Mouse (Mus musculus): Measurements from ENCODE around the gene Uts2r. TPM values are rescaled to one million over a fixed set of nuclear protein-coding genes. Genes with fewer than 3 reads are reported as not detected.
A peak's percentile ranks its signal among the peaks of the same experiment; 100 is the strongest.

Gene Uts2r
- polyA plus RNA-seq, 1 experiment from 2014 or later, result 0.32 TPM

DNA sequence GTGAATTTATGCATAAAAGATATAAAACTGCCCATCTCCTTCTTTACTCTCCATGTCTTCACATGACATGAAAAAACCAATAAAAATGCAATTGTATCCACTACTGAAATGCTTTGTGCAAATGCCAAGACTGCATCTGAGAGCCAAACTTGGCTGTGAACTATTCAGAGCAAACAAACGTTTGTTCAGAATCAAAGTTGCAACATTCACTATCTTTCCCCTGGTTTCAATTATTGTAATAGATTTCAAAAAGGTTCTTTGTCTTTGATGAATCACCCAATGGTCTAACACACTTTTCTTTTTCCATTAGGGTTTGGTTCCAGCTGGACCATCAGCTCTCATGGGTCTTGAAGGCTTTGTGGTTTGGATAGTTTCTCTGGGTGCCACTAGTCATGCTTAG lies 30.5 kb upstream of the Uts2r start:
- Histone ChIP-seq H3K27ac (no peak overlapping the region), H3K4me1 (no peaks in the 10 kb centered on the region), H3K36me3 (no peaks in the 10 kb centered on the region), H3K27me3 (no peaks in the 10 kb centered on the region; the same call in 1 of the 2 replicates), H3K4me3 (no peak overlapping the region), H3K9me3 (replicated peaks) (no peaks in the 10 kb centered on the region), H3K4me2 (replicated peaks) (no peak overlapping the region), H3K9ac (no peak overlapping the region)
- no peak for ATAC-seq (ENCODE audit: low FRiP score)
- WGBS, result 77% methylated on average over 1 of the region's 1 CpGs

DNA sequence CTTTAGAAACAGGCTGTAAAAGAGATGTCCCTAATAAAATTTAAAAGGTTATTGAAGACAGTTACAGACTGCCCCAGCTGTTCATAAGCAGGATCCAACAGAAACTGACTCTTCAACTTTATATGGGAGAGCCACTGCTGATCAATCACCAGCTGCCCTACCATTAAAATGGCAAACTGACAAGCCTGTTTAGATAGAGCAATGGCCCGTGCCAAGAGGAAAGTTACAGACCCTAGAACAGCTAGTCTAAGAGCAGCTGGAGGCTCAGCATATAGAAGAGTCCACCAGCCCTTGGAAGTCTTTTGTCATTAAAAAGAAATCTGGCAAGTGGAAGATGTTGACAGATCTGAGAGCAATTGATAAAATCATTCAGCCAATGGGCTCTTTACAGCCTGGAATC lies 25.5 kb upstream of the Uts2r start:
- Histone ChIP-seq H3K27ac (no peak overlapping the region), H3K4me2 (replicated peaks) (no peak overlapping the region), H3K36me3 (no peaks in the 10 kb centered on the region), H3K9me3 (replicated peaks) (no peaks in the 10 kb centered on the region), H3K4me3 (no peak overlapping the region), H3K27me3 (no peaks in the 10 kb centered on the region), H3K9ac (no peak overlapping the region), H3K4me1 (no peaks in the 10 kb centered on the region)
- ATAC-seq (ENCODE audit: low FRiP score), result no peak
- WGBS, result 59% methylated on average over 1 of the region's 1 CpGs

DNA sequence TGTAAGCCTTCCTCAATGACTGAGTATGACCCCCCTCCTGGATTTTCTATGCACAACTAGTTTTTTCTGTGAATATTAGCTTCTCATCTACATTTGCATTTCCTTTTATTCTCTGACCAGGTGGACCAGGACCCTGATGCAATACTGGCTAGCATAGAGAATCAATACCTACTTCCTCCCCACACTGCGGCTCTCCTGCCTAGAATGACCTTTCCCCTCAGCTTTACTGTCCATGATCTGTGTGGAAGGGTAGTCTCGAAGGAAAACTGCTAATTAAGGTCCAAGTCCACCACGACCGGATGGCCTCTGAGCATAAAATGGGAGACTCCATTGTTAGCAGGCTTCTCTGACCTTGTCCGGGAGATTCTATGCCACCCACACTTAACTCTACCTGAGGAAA lies 22.4 kb upstream of the Uts2r start:
- Histone ChIP-seq H3K36me3 (no peaks in the 10 kb centered on the region), H3K27ac (no peak overlapping the region), H3K27me3 (no peaks in the 10 kb centered on the region), H3K9me3 (replicated peaks) (no peaks in the 10 kb centered on the region), H3K4me1 (no peaks in the 10 kb centered on the region), H3K9ac (no peak overlapping the region), H3K4me2 (replicated peaks) (no peak overlapping the region), H3K4me3 (no peak overlapping the region)
- WGBS, result 88% methylated on average over 5 of the region's 5 CpGs
- no peak for ATAC-seq (ENCODE audit: low FRiP score)

DNA sequence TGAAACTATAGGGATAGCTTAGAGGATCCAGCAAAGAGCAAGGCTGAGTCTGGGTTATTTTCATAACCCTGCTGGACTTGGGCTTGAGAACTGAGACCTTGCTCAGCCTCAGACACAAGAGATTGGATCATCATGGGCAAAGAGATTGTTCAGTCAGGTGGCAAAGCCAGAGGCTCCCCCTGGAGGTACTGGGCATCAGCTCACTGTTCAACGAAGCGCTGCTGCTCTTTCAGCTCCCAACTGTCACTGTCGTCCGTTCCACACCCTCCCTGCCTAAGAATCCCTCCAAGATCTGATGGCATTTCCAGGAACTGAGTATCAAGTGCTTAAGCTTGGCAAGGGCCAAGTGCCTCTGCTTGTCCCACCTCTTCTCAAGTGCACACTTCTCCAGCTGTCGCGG lies 21.3 kb upstream of the Uts2r start:
- 46% methylated on average over 6 of the region's 6 CpGs for WGBS
- H3K9me3 ChIP-seq (replicated peaks), result no peaks in the 10 kb centered on the region
- H3K9ac ChIP-seq, result no peak overlapping the region
- no peaks in the 10 kb centered on the region for H3K4me1 ChIP-seq
- H3K27me3 ChIP-seq, result no peaks in the 10 kb centered on the region
- no peak overlapping the region for H3K27ac ChIP-seq
- H3K36me3 ChIP-seq, result no peaks in the 10 kb centered on the region
- no peak overlapping the region for H3K4me3 ChIP-seq
- no peak for ATAC-seq (ENCODE audit: low FRiP score)
- H3K4me2 ChIP-seq (replicated peaks), result no peak overlapping the region

DNA sequence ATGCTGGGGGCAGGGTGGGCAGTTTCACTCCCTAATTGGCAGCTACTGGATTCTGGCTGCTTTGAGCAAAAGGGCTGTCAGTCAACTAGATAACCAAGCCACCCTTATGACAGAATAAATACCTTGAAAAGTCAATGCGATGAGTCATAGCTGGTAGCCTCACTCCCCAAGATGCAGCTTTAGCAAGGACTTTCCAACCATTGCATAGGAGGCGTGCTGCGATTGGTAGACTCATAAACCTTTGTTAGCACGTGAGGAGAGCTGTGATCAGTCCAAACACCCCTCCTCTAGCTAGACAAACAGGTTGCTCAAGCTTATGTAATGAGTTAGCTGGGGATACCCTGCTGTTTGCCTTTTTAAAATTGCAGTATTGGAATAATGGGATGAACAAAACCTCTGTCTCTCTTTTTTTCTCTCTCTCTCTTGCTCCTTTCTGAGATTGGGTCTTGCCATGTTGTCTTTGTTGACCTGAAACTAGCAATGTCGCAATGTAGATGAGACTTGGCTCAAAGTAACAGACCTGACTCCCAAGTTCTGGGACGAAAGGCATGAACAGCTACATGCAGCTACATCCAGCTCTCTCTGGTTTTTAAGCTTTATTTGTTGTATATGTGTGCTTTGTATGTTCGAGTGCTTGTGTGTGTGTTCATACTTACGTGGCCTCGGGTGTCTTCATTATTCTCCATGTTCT lies 16.6 kb upstream of the Uts2r start:
- H3K27ac ChIP-seq, result no peak overlapping the region
- no peak overlapping the region for H3K4me2 ChIP-seq (replicated peaks)
- no peak overlapping the region for H3K4me3 ChIP-seq
- ATAC-seq (ENCODE audit: low FRiP score), result no peak
- no peaks in the 10 kb centered on the region for H3K9me3 ChIP-seq (replicated peaks)
- WGBS, result 84% methylated on average over 9 of the region's 9 CpGs
- H3K4me1 ChIP-seq, result no peaks in the 10 kb centered on the region
- no peaks in the 10 kb centered on the region for H3K27me3 ChIP-seq
- H3K36me3 ChIP-seq, result no peaks in the 10 kb centered on the region
- H3K9ac ChIP-seq, result no peak overlapping the region

DNA sequence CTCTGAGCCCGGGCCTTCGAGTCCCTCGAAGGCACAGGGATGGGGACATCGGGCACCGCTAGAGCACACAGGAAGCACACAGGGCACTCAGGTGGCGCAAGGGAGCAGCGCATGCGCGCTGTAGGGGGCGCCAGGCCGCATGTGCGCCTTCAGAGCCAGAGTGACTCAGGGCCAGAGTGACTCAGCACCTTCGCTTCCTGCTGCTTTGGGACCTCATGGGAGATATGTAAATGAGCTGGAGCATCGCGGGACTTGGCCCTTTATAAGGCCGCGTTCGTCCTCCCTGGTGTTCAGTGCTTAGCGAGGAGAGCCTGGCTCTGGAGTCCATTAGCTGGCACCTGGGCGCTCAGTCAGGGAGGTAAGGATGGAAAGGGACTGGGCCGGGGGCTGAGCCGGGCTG lies 14.2 kb upstream of the Uts2r start, which contains the start of gene Tex19.1:
Tex19.1 (plus strand) TSS at position 279 of the 400 bp plus-strand sequence.
- 87% methylated on average over 22 of the region's 22 CpGs for WGBS
- no peak within 1 kb of the TSS for H3K27ac ChIP-seq
- H3K9ac ChIP-seq, result no peak within 1 kb of the TSS
- H3K27me3 ChIP-seq, result no peaks in the 10 kb centered on the region
- H3K4me3 ChIP-seq, result no peak within 1 kb of the TSS
- no peaks in the 10 kb centered on the region for H3K9me3 ChIP-seq (replicated peaks)
- ATAC-seq (ENCODE audit: low FRiP score), result no peak
- no peaks in the 10 kb centered on the region for H3K36me3 ChIP-seq
- no peak within 1 kb of the TSS for H3K4me2 ChIP-seq (replicated peaks)
- no peaks in the 10 kb centered on the region for H3K4me1 ChIP-seq

DNA sequence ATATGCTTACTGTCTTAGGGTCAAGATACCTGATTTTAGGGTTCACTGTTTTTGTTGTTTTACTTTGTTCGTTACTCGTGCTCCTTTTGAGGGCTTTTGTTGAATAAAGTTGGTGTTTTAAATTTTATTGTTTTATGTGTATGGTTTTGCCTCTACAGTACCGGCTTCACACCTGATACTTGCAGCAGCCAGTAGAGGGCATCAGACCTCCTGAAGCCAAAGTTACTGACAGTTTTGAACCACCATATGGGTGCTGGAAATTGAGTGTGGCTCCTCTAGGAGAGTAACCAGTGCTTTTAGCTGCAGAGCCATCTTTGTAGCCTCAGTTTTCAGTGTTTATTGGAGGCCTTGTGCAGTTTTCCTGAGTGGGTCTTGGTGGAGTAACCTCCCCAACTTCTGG lies 11.9 kb upstream of the Uts2r start:
- no peaks in the 10 kb centered on the region for H3K9me3 ChIP-seq (replicated peaks)
- no peak overlapping the region for H3K27ac ChIP-seq
- H3K36me3 ChIP-seq, result no peaks in the 10 kb centered on the region
- H3K4me2 ChIP-seq (replicated peaks), result no peak overlapping the region
- WGBS, result 88% methylated on average over 3 of the region's 3 CpGs
- no peak for ATAC-seq (ENCODE audit: low FRiP score)
- no peak overlapping the region for H3K4me3 ChIP-seq
- H3K4me1 ChIP-seq, result no peaks in the 10 kb centered on the region
- H3K9ac ChIP-seq, result no peak overlapping the region
- no peaks in the 10 kb centered on the region for H3K27me3 ChIP-seq

DNA sequence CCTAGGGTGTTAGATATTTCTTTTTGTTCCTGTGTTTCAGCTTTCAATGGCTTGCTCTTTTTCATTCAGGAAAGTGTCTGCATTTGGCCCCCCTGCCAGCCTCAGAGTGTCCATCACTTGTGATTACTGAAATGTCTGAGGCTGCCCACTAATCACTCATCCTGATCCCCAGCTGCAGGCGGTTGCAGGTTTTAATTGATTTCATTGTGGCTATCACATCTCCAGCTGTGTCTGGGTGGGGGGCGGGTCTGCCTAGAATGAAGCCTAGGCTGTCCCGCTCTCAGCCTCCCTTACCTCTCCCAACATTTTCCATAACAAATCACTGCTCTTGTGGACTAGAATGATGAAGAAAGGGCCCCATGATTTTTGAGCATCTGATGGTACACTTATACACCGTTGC lies 5.9 kb upstream of the Uts2r start:
- no peaks in the 10 kb centered on the region for H3K36me3 ChIP-seq
- no peaks in the 10 kb centered on the region for H3K9me3 ChIP-seq (replicated peaks)
- peaks cover 23% of the 10 kb centered on the region for H3K4me1 ChIP-seq
- 17% methylated on average over 4 of the region's 4 CpGs for WGBS
- peaks cover 37% of the 10 kb centered on the region for H3K27me3 ChIP-seq
- H3K4me2 ChIP-seq (replicated peaks), result no peak overlapping the region
- H3K9ac ChIP-seq, result no peak overlapping the region
- peak; percentile 74 for ATAC-seq (ENCODE audit: low FRiP score)
- no peak overlapping the region for H3K4me3 ChIP-seq
- H3K27ac ChIP-seq, result peak overlapping the region; percentile 60

DNA sequence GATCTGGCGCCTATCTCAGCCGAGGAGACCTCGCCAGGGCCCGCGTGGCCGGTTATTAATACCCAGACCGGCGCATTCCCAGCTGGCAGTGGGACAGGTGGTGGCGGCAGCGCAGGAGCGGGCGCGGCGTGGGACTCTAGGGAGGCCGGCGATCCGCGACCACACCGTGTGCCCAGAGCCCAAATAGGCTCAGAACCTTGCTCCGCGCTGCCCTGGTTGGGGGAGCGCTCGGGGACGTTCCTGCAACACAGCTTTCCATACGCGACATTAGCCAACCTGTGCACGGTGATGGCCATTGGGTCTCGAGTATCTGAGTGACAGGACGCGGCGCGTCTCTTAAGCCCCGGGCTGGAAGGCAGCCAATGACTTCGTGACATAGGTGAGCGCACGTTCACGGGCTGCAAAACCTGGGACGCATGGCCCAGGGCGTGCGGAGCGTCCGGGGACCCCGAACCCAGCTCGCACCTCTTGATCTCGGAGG lies 3.6 kb upstream of the Uts2r start:
- peak overlapping the region; percentile 9; the same call in 1 of the 2 replicates for H3K9ac ChIP-seq
- H3K4me3 ChIP-seq, result peak overlapping the region; percentile 33
- H3K36me3 ChIP-seq, result no peaks in the 10 kb centered on the region
- H3K4me1 ChIP-seq, result peaks cover 23% of the 10 kb centered on the region
- peaks cover 37% of the 10 kb centered on the region for H3K27me3 ChIP-seq
- no peaks in the 10 kb centered on the region for H3K9me3 ChIP-seq (replicated peaks)
- ATAC-seq (ENCODE audit: low FRiP score), result peak; percentile 40; the same call in 1 of the 2 replicates
- H3K4me2 ChIP-seq (replicated peaks), result peak overlapping the region; percentile 61
- WGBS, result 2% methylated on average over 45 of the region's 45 CpGs
- H3K27ac ChIP-seq, result no peak overlapping the region

DNA sequence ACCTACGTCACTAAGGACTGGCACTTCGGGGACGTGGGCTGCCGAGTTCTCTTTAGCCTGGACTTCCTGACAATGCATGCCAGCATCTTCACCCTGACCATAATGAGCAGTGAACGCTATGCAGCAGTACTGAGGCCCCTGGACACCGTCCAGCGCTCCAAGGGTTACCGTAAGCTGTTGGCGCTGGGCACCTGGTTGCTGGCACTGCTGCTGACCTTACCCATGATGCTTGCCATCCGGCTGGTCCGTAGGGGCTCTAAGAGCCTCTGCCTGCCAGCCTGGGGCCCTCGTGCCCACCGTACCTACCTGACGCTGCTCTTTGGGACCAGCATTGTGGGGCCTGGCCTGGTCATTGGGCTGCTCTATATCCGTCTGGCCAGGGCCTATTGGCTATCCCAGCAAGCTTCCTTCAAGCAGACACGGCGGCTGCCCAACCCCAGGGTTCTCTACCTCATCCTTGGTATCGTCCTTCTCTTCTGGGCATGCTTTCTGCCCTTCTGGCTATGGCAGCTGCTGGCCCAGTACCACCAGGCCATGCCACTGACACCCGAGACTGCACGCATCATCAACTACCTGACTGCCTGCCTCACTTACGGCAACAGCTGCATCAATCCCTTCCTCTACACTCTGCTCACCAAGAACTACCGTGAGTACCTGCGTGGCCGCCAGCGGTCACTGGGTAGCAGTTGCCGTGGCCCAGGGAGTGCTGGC lies 720 bp downstream of the Uts2r start:
- peaks cover 25% of the 10 kb centered on the region for H3K27me3 ChIP-seq
- ATAC-seq (ENCODE audit: low FRiP score), result no peak
- H3K4me1 ChIP-seq, result peaks cover 11% of the 10 kb centered on the region
- no peak overlapping the region for H3K9ac ChIP-seq
- H3K27ac ChIP-seq, result no peak overlapping the region
- H3K4me2 ChIP-seq (replicated peaks), result no peak overlapping the region
- WGBS, result 93% methylated on average over 26 of the region's 26 CpGs
- no peak overlapping the region for H3K4me3 ChIP-seq
- no peaks in the 10 kb centered on the region for H3K9me3 ChIP-seq (replicated peaks)
- no peaks in the 10 kb centered on the region for H3K36me3 ChIP-seq

DNA sequence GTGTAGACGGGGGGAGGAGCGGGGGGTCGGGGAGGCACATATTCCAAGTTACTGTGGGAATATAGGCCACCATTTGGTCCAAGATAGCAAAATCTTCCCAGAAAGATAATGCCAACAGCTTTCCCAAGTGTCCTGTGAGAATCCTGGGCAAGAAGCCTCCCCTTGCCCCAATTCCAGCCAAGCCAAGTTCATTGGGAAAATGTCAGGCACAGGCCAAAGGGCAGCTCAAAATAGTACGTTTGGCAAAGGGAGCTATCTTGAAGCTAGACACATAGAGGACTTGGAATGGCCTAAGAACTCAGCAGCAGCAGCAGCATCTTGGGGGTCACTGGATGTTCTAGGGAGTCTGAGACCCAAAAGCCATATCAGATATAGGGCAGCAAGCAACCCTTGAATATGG lies 3.7 kb downstream of the Uts2r start:
- no peak for ATAC-seq (ENCODE audit: low FRiP score)
- H3K4me3 ChIP-seq, result no peak overlapping the region
- no peak overlapping the region for H3K27ac ChIP-seq
- H3K9ac ChIP-seq, result no peak overlapping the region
- no peaks in the 10 kb centered on the region for H3K36me3 ChIP-seq
- no peaks in the 10 kb centered on the region for H3K27me3 ChIP-seq
- H3K4me1 ChIP-seq, result no peaks in the 10 kb centered on the region
- no peak overlapping the region for H3K4me2 ChIP-seq (replicated peaks)
- no peaks in the 10 kb centered on the region for H3K9me3 ChIP-seq (replicated peaks)
- 88% methylated on average over 4 of the region's 4 CpGs for WGBS

DNA sequence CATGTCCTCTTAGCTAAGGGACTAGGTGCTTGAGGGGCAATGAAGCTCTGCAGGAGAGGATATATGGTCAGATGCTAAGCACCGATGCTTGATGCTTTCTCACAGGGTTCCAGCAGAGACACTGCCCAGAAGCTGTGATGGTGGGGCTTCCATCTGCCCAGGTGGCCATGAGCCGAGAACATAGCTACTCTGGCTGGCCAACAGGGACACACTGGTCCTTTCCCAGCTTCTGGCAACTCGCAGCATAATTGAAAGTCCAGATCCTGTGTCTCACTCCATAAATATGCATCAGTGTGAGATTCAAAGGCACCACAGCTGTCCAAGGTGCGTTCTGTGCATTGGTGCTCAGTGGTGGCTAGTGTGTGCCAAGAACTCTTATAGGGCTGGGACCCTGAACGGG lies 13.1 kb downstream of the Uts2r start:
- Histone ChIP-seq H3K36me3 (0 out of 2 replicates have a peak, but pooled peaks cover 2% of the 10 kb centered on the region), H3K27ac (no peak overlapping the region), H3K4me1 (peaks cover 19% of the 10 kb centered on the region), H3K9ac (no peak overlapping the region), H3K4me2 (replicated peaks) (no peak overlapping the region), H3K4me3 (no peak overlapping the region), H3K9me3 (replicated peaks) (no peaks in the 10 kb centered on the region), H3K27me3 (no peaks in the 10 kb centered on the region)
- WGBS, result 80% methylated on average over 5 of the region's 5 CpGs
- ATAC-seq (ENCODE audit: low FRiP score), result no peak

DNA sequence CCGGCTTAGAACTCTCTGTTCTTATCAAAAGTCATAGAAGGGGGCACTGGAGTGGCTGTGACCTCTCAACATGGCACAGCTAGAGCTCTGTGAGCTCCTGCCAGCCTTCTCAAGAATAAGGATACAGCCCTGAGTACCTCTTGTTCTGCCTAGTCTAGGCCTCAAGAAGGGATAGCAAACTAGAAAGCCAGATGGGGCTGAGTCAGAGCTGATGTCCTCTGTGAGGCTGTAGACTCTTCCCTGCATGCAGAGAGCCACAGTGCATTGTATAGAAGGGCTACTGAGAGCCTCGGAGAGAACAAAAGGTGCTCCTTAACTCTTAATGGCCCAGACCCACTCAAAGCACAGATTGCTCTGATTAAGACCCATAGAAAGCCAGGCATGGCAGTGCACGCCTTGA lies 14.2 kb downstream of the Uts2r start:
- Histone ChIP-seq H3K27ac (no peak overlapping the region), H3K4me1 (peaks cover 19% of the 10 kb centered on the region), H3K27me3 (no peaks in the 10 kb centered on the region), H3K4me3 (no peak overlapping the region), H3K4me2 (replicated peaks) (no peak overlapping the region), H3K9ac (no peak overlapping the region), H3K36me3 (0 out of 2 replicates have a peak, but pooled peaks cover 2% of the 10 kb centered on the region), H3K9me3 (replicated peaks) (no peaks in the 10 kb centered on the region)
- 50% methylated on average over 3 of the region's 3 CpGs for WGBS
- ATAC-seq (ENCODE audit: low FRiP score), result no peak
